Mouse (Mus musculus) erythroblast, embryonic 14.5 days (primary cell): ENCODE data around the gene Tmem191c.

Experiments
- GATA1 ChIP-seq: IDR thresholded peaks from 2 replicates; pipeline ENCODE4 v1.6.1; 2012; ENCODE audit warnings: low read length, inconsistent platforms, mixed read lengths
- TAL1 ChIP-seq: IDR thresholded peaks from 3 replicates; pipeline ENCODE4 v1.6.1; 2012; ENCODE audit warnings: low read length, inconsistent platforms, mixed read lengths

GRCm38 (mm10) chr16:17280471-17280870, 4.6 kb downstream of the Tmem191c start:
- TF ChIP-seq TAL1 (no peak), GATA1 (no peak)
